24 mouse cellular contexts compared by ENCODE assay signal in the genomic region with DNA sequence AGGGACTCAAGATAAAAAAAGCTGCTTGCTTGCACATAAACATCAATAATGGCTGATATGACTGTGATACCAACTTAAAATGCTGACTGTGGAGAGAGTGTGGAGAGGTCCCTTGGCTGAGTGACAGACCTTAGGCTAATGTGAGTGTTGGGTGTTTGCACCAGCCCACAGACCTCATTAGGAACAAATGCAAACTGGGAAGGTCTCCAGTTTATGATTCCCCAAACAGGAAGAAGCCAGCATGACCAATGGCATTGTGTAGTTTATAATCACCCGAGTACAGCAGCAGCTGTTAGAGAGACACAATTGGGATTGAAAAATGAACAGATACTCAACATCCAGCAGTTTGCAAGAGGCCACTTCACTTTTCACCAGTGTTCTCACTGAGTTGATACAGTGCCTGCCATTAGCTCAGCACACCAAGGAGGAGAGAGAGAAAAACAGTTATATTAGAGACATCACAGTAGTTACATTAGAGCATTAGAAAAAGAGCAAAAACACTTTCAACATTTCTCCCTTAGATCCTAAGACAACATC.
DNase-seq lines count a peak whose midpoint lies in the region; ATAC-seq and TF ChIP-seq lines count a peak whose summit lies in the region.
"Had no signal": no experiment of that assay in that cellular context is flagged by ENCODE, and none has a peak within 500 bp of the region (broad histone marks: within the 10 kb centered on the region; RNA-seq: fewer than 3 reads in every experiment).

No protein-coding gene starts in this region.

- H3K4me2 ChIP-seq in intestine, embryonic 15.5 days (replicated peaks): no peak overlapping the region
- H3K4me2 ChIP-seq in intestine, postnatal 0 days (replicated peaks; ENCODE audit: low read depth): no peak overlapping the region
- H3K4me2 ChIP-seq in midbrain, postnatal 0 days (ENCODE audit: low read depth, low read length, poor library complexity, severe bottlenecking): no peak overlapping the region
- H3K4me2 ChIP-seq in midbrain, embryonic 11.5 days: no peak overlapping the region
- no peak overlapping the region for H3K4me2 ChIP-seq in intestine, embryonic 16.5 days (ENCODE audit: low read depth, low read length)
- H3K4me2 ChIP-seq: forebrain, embryonic 15.5 days; heart, embryonic 12.5 days; liver, embryonic 13.5 days had no signal

- H3K27ac ChIP-seq in intestine, embryonic 15.5 days: no peak overlapping the region
- H3K27ac ChIP-seq in intestine, postnatal 0 days (ENCODE audit: low read depth, low read length): no peak overlapping the region
- H3K27ac ChIP-seq in midbrain, postnatal 0 days (ENCODE audit: low read depth, low read length): no peak overlapping the region
- H3K27ac ChIP-seq in midbrain, embryonic 11.5 days (ENCODE audit: low read depth, low read length): no peak overlapping the region
- H3K27ac ChIP-seq in intestine, embryonic 16.5 days (ENCODE audit: low read length): no peak overlapping the region
- H3K27ac ChIP-seq: embryonic facial prominence, embryonic 10.5 days; forebrain, embryonic 15.5 days; kidney, postnatal 0 days; left cerebral cortex, adult 2 months; liver, embryonic 13.5 days; macrophage had no signal

- ATAC-seq in intestine, embryonic 15.5 days: 0 out of 2 replicates have a peak, but pooled peaks have one; percentile 25
- no peak for ATAC-seq in intestine, postnatal 0 days
- no peak for ATAC-seq in midbrain, postnatal 0 days (ENCODE audit: low FRiP score)
- ATAC-seq in midbrain, embryonic 11.5 days (ENCODE audit: low FRiP score): no peak
- peak; percentile 79 for ATAC-seq in intestine, embryonic 16.5 days
- ATAC-seq: forebrain, embryonic 15.5 days; midbrain, embryonic 16.5 days had no signal

- H3K4me1 ChIP-seq in intestine, embryonic 15.5 days (replicated peaks): no peaks in the 10 kb centered on the region
- no peaks in the 10 kb centered on the region for H3K4me1 ChIP-seq in intestine, postnatal 0 days (replicated peaks; ENCODE audit: control insufficient read depth, insufficient read depth, low read length)
- H3K4me1 ChIP-seq in midbrain, postnatal 0 days (ENCODE audit: insufficient read depth, low read length): no peaks in the 10 kb centered on the region
- H3K4me1 ChIP-seq in midbrain, embryonic 11.5 days (ENCODE audit: control insufficient read depth, insufficient read depth, low read length): no peaks in the 10 kb centered on the region
- no peaks in the 10 kb centered on the region for H3K4me1 ChIP-seq in intestine, embryonic 16.5 days (ENCODE audit: control insufficient read depth, insufficient read depth, low read length)
- H3K4me1 ChIP-seq: embryonic facial prominence, embryonic 10.5 days; forebrain, embryonic 15.5 days; heart, embryonic 12.5 days; liver, embryonic 13.5 days had no signal

- WGBS in intestine, embryonic 15.5 days: 35% methylated on average over 1 of the region's 1 CpGs
- 57% methylated on average over 1 of the region's 1 CpGs for WGBS in intestine, postnatal 0 days
- WGBS in midbrain, postnatal 0 days: 32% methylated on average over 1 of the region's 1 CpGs
- 73% methylated on average over 1 of the region's 1 CpGs for WGBS in midbrain, embryonic 11.5 days
- 41% methylated on average over 1 of the region's 1 CpGs for WGBS in intestine, embryonic 16.5 days

- H3K9ac ChIP-seq in intestine, embryonic 15.5 days: no peak overlapping the region
- no peak overlapping the region for H3K9ac ChIP-seq in intestine, postnatal 0 days (ENCODE audit: low read depth, low read length)
- H3K9ac ChIP-seq in midbrain, postnatal 0 days (replicated peaks; ENCODE audit: low read length, poor library complexity, severe bottlenecking): no peak overlapping the region
- H3K9ac ChIP-seq in midbrain, embryonic 11.5 days (ENCODE audit: low read length): no peak overlapping the region
- H3K9ac ChIP-seq in intestine, embryonic 16.5 days (ENCODE audit: low read depth, low read length): no peak overlapping the region
- H3K9ac ChIP-seq: forebrain, embryonic 15.5 days; heart, embryonic 12.5 days; liver, embryonic 13.5 days had no signal

- peak; percentile 10 for DNase-seq in midbrain, postnatal 0 days (ENCODE audit: low spot score)
- DNase-seq in midbrain, embryonic 11.5 days (ENCODE audit: low spot score, missing footprints): no peak
- DNase-seq in retina, postnatal 7 days (ENCODE audit: low read depth, low spot score): peak; percentile 3
- DNase-seq in cerebellum, adult 11 months: no peak
- DNase-seq: adrenal gland, postnatal 10 days; cerebellum, adult 9-11 months; gastrocnemius, postnatal 14 days; heart, adult 18-20 months; kidney, adult 2 months; liver, embryonic 13.5 days; right cerebral cortex, adult 18-20 months; right cerebral cortex, postnatal 4 days; thymus, adult 2 months; thymus, postnatal 4 days had no signal

- H3K36me3 ChIP-seq in intestine, embryonic 15.5 days: no peaks in the 10 kb centered on the region
- no peaks in the 10 kb centered on the region for H3K36me3 ChIP-seq in intestine, postnatal 0 days (ENCODE audit: control insufficient read depth, insufficient read depth)
- no peaks in the 10 kb centered on the region for H3K36me3 ChIP-seq in midbrain, postnatal 0 days (ENCODE audit: insufficient read depth, low read length)
- H3K36me3 ChIP-seq in midbrain, embryonic 11.5 days (ENCODE audit: control insufficient read depth, insufficient read depth, low read length): no peaks in the 10 kb centered on the region
- no peaks in the 10 kb centered on the region for H3K36me3 ChIP-seq in intestine, embryonic 16.5 days (ENCODE audit: control insufficient read depth, insufficient read depth, low read length)
- H3K36me3 ChIP-seq: embryonic facial prominence, embryonic 10.5 days; forebrain, embryonic 15.5 days; heart, embryonic 12.5 days; liver, embryonic 13.5 days had no signal

- TF ChIP-seq CTCF in intestine, postnatal 0 days (IDR thresholded peaks at IDR 0.05; ENCODE audit: low read depth): no peak
- TF ChIP-seq CTCF in midbrain, postnatal 0 days (IDR thresholded peaks at IDR 0.05): no peak

- H3K27me3 ChIP-seq in intestine, embryonic 15.5 days (replicated peaks): no peaks in the 10 kb centered on the region
- no peaks in the 10 kb centered on the region for H3K27me3 ChIP-seq in intestine, postnatal 0 days (replicated peaks; ENCODE audit: control insufficient read depth, insufficient read depth, low read length)
- H3K27me3 ChIP-seq in midbrain, postnatal 0 days (ENCODE audit: insufficient read depth, low read length): no peaks in the 10 kb centered on the region
- H3K27me3 ChIP-seq in midbrain, embryonic 11.5 days (ENCODE audit: control insufficient read depth, insufficient read depth, low read length): no peaks in the 10 kb centered on the region
- no peaks in the 10 kb centered on the region for H3K27me3 ChIP-seq in intestine, embryonic 16.5 days (replicated peaks; ENCODE audit: control insufficient read depth, insufficient read depth, low read length)
- H3K27me3 ChIP-seq: forebrain, embryonic 15.5 days; heart, embryonic 12.5 days; liver, embryonic 13.5 days had no signal

- no peak overlapping the region for H3K4me3 ChIP-seq in intestine, embryonic 15.5 days (replicated peaks)
- no peak overlapping the region for H3K4me3 ChIP-seq in intestine, postnatal 0 days (ENCODE audit: low read depth, low read length)
- H3K4me3 ChIP-seq in midbrain, postnatal 0 days (ENCODE audit: low read depth, low read length): no peak overlapping the region
- H3K4me3 ChIP-seq in midbrain, embryonic 11.5 days (ENCODE audit: low read depth, low read length): no peak overlapping the region
- no peak overlapping the region for H3K4me3 ChIP-seq in intestine, embryonic 16.5 days (ENCODE audit: low read length)
- H3K4me3 ChIP-seq: embryonic facial prominence, embryonic 10.5 days; forebrain, embryonic 15.5 days; heart, embryonic 12.5 days; left cerebral cortex, adult 2 months; liver, embryonic 13.5 days had no signal

- H3K9me3 ChIP-seq in intestine, embryonic 15.5 days: no peaks in the 10 kb centered on the region
- no peaks in the 10 kb centered on the region for H3K9me3 ChIP-seq in intestine, postnatal 0 days (ENCODE audit: control insufficient read depth)
- H3K9me3 ChIP-seq in midbrain, postnatal 0 days (ENCODE audit: low read length): no peaks in the 10 kb centered on the region
- H3K9me3 ChIP-seq in midbrain, embryonic 11.5 days (ENCODE audit: control insufficient read depth, low read length): no peaks in the 10 kb centered on the region
- H3K9me3 ChIP-seq in intestine, embryonic 16.5 days (ENCODE audit: control insufficient read depth, low read length): no peaks in the 10 kb centered on the region
- H3K9me3 ChIP-seq: embryonic facial prominence, embryonic 10.5 days; forebrain, embryonic 15.5 days; heart, embryonic 12.5 days; liver, embryonic 13.5 days had no signal

Comparison
In these comparisons a context has a peak if more than half of its experiments do, and no peak if none do; other contexts are left out.
1. ATAC-seq: peak in intestine, embryonic 15.5 days (single experiment) and intestine, embryonic 16.5 days (single experiment); none in intestine, postnatal 0 days (single experiment), midbrain, postnatal 0 days (single experiment) and midbrain, embryonic 11.5 days (single experiment).
2. DNase-seq: peak in midbrain, postnatal 0 days (single experiment) and retina, postnatal 7 days (single experiment); none in midbrain, embryonic 11.5 days (single experiment) and cerebellum, adult 11 months (single experiment).